Mouse (Mus musculus) hindbrain, embryonic 12.5 days (tissue): ENCODE results near the gene Plce1. TPM values are rescaled to one million over a fixed set of nuclear protein-coding genes. Genes with fewer than 3 reads are reported as not detected.

Experiments
- ATAC-seq: fragments of 200-750 bp; cut with Nextera tagmentation; 2 replicates; pipeline ENCODE4 v1.8.0; 2017; ENCODE audit warnings: moderate TSS enrichment; ENCODE audit not compliant: low FRiP score
- H3K27ac ChIP-seq: fragments of 300-500 bp; sonication (generic); 2 replicates; pipeline ENCODE4 v1.5.1; 2016; ENCODE audit warnings: mild to moderate bottlenecking
- H3K27me3 ChIP-seq: fragments of 300-500 bp; sonication (generic); 2 replicates; pipeline ENCODE4 v1.6.1; 2016; ENCODE audit warnings: mild to moderate bottlenecking
- H3K36me3 ChIP-seq: fragments of 300-500 bp; sonication (generic); 2 replicates; pipeline ENCODE4 v1.6.1; 2016; ENCODE audit warnings: mild to moderate bottlenecking
- H3K4me1 ChIP-seq: fragments of 300-500 bp; sonication (generic); 2 replicates; pipeline ENCODE4 v1.6.1; 2016
- H3K4me2 ChIP-seq: fragments of 300-500 bp; sonication (generic); replicated peaks from 2 replicates; pipeline ENCODE4 v1.6.1; 2016; ENCODE audit warnings: mild to moderate bottlenecking
- H3K4me3 ChIP-seq: fragments of 300-500 bp; sonication (generic); 2 replicates; pipeline ENCODE4 v1.5.1; 2016; ENCODE audit warnings: mild to moderate bottlenecking
- H3K9ac ChIP-seq: fragments of 300-500 bp; sonication (generic); 2 replicates; pipeline ENCODE4 v1.6.1; 2016; ENCODE audit warnings: mild to moderate bottlenecking, moderate library complexity
- H3K9me3 ChIP-seq: fragments of 300-500 bp; sonication (generic); replicated peaks from 2 replicates; pipeline ENCODE4 v1.6.1; 2016; ENCODE audit warnings: mild to moderate bottlenecking
- WGBS: fragments of 180-500 bp; shearing (Covaris S2); methylation state at CpG from one replicate; pipeline ENCODE4 v1.1.7; 2016; 5-methylcytosine and 5-hydroxymethylcytosine counted together
- polyA plus RNA-seq: library from polyadenylated mRNA; unstranded; fragments of >200 nt; fragmentation: Nextera tagmentation; extraction: Ambion mirVana; gene quantifications from 2 replicates; pipeline ENCODE4 v1.2.1, GENCODE M21; 2016

Plce1 gene
- polyA plus RNA-seq, 1 experiment from 2014 or later: 6.9 TPM

GRCm38 (mm10) chr19:38478286-38478685 is 2.6 kb upstream of the Plce1 start:
- Histone ChIP-seq H3K4me2 (no peak overlapping the region), H3K4me1 (peaks cover 33% of the 10 kb centered on the region), H3K4me3 (no peak overlapping the region), H3K9me3 (no peaks in the 10 kb centered on the region), H3K27ac (no peak overlapping the region), H3K36me3 (no peaks in the 10 kb centered on the region), H3K27me3 (peaks cover 13% of the 10 kb centered on the region; the same call in 1 of the 2 replicates), H3K9ac (no peak overlapping the region)
- no peak for ATAC-seq
- 26% methylated on average over 5 of the region's 5 CpGs for WGBS

- WGBS: 6% methylated on average over 7 of the region's 7 CpGs
- Histone ChIP-seq H3K4me1 (peaks cover 33% of the 10 kb centered on the region), H3K27me3 (peaks cover 17% of the 10 kb centered on the region; the same call in 1 of the 2 replicates), H3K27ac (peak overlapping the region; percentile 60), H3K36me3 (no peaks in the 10 kb centered on the region), H3K9me3 (no peaks in the 10 kb centered on the region), H3K9ac (no peak overlapping the region), H3K4me2 (0 out of 2 replicates have a peak overlapping the region, but pooled peaks have one; percentile 26), H3K4me3 (no peak overlapping the region)
- peak; percentile 67 for ATAC-seq
Measured at GRCm38 (mm10) chr19:38478948-38479347, 2.0 kb upstream of the Plce1 start.

GRCm38 (mm10) chr19:38479473-38479872 is 1.4 kb upstream of the Plce1 start:
- no peak overlapping the region for H3K4me3 ChIP-seq
- no peak overlapping the region for H3K9ac ChIP-seq
- 78% methylated on average over 5 of the region's 5 CpGs for WGBS
- no peaks in the 10 kb centered on the region for H3K36me3 ChIP-seq
- H3K4me2 ChIP-seq: no peak overlapping the region
- peak overlapping the region; percentile 60 for H3K27ac ChIP-seq
- peaks cover 33% of the 10 kb centered on the region for H3K4me1 ChIP-seq
- peaks cover 17% of the 10 kb centered on the region; the same call in 1 of the 2 replicates for H3K27me3 ChIP-seq
- no peaks in the 10 kb centered on the region for H3K9me3 ChIP-seq
- no peak for ATAC-seq

GRCm38 (mm10) chr19:38480156-38480720 is 671 bp upstream of the Plce1 start:
- Histone ChIP-seq H3K9ac (peak overlapping the region; percentile 76), H3K4me3 (peak overlapping the region; percentile 72), H3K36me3 (no peaks in the 10 kb centered on the region), H3K27me3 (peaks cover 17% of the 10 kb centered on the region; the same call in 1 of the 2 replicates), H3K4me2 (peak overlapping the region; percentile 95), H3K4me1 (peaks cover 33% of the 10 kb centered on the region), H3K27ac (no peak overlapping the region), H3K9me3 (no peaks in the 10 kb centered on the region)
- 10% methylated on average over 12 of the region's 12 CpGs for WGBS
- peak; percentile 8 for ATAC-seq

- Histone ChIP-seq H3K4me3 (peak overlapping the region; percentile 72), H3K27ac (no peak overlapping the region), H3K4me1 (peaks cover 45% of the 10 kb centered on the region), H3K9ac (no peak overlapping the region), H3K27me3 (peaks cover 17% of the 10 kb centered on the region; the same call in 1 of the 2 replicates), H3K36me3 (no peaks in the 10 kb centered on the region), H3K9me3 (no peaks in the 10 kb centered on the region), H3K4me2 (peak overlapping the region; percentile 95)
- no peak for ATAC-seq
- WGBS: 10% methylated on average over 8 of the region's 8 CpGs
Measured at GRCm38 (mm10) chr19:38481906-38482305, 997 bp downstream of the Plce1 start.

- ATAC-seq: no peak
- H3K27ac ChIP-seq: no peak overlapping the region
- H3K9ac ChIP-seq: 0 out of 2 replicates have a peak overlapping the region, but pooled peaks have one; percentile 43
- H3K4me2 ChIP-seq: peak overlapping the region; percentile 95
- 21% methylated on average over 19 of the region's 19 CpGs for WGBS
- peaks cover 52% of the 10 kb centered on the region for H3K4me1 ChIP-seq
- no peaks in the 10 kb centered on the region for H3K9me3 ChIP-seq
- peak overlapping the region; percentile 72 for H3K4me3 ChIP-seq
- peaks cover 17% of the 10 kb centered on the region; the same call in 1 of the 2 replicates for H3K27me3 ChIP-seq
- H3K36me3 ChIP-seq: no peaks in the 10 kb centered on the region
Measured at GRCm38 (mm10) chr19:38482406-38483181, 1.7 kb downstream of the Plce1 start.

- Histone ChIP-seq H3K4me2 (peak overlapping the region; percentile 25), H3K4me1 (peaks cover 45% of the 10 kb centered on the region)
- ATAC-seq: peak; percentile 42; the same call in 1 of the 2 replicates
Measured at GRCm38 (mm10) chr19:38485779-38486555, 5.1 kb downstream of the Plce1 start.

GRCm38 (mm10) chr19:38487501-38487900 is 6.6 kb downstream of the Plce1 start:
- Histone ChIP-seq H3K9ac (no peak overlapping the region), H3K9me3 (no peaks in the 10 kb centered on the region), H3K27me3 (0 out of 2 replicates have a peak, but pooled peaks cover 9% of the 10 kb centered on the region), H3K36me3 (no peaks in the 10 kb centered on the region), H3K27ac (peak overlapping the region; percentile 48), H3K4me2 (no peak overlapping the region), H3K4me3 (no peak overlapping the region), H3K4me1 (peaks cover 37% of the 10 kb centered on the region)
- ATAC-seq: peak; percentile 36; the same call in 1 of the 2 replicates
- 14% methylated on average over 4 of the region's 4 CpGs for WGBS

More at GRCm38 (mm10) chr19:38485779-38486555, 5.1 kb downstream of the Plce1 start:
- Histone ChIP-seq H3K4me3 (no peak overlapping the region), H3K9me3 (no peaks in the 10 kb centered on the region), H3K27me3 (peaks cover 9% of the 10 kb centered on the region; the same call in 1 of the 2 replicates), H3K9ac (no peak overlapping the region), H3K27ac (no peak overlapping the region), H3K36me3 (no peaks in the 10 kb centered on the region)
- 9% methylated on average over 11 of the region's 11 CpGs for WGBS

- Histone ChIP-seq H3K4me3 (no peak overlapping the region), H3K36me3 (no peaks in the 10 kb centered on the region), H3K27me3 (0 out of 2 replicates have a peak, but pooled peaks cover 3% of the 10 kb centered on the region), H3K9ac (no peak overlapping the region), H3K4me2 (no peak overlapping the region), H3K27ac (peak overlapping the region; percentile 44), H3K9me3 (no peaks in the 10 kb centered on the region), H3K4me1 (peaks cover 30% of the 10 kb centered on the region)
- ATAC-seq: peak; percentile 68
- 26% methylated on average over 9 of the region's 9 CpGs for WGBS
Measured at GRCm38 (mm10) chr19:38488103-38488912, 7.4 kb downstream of the Plce1 start.

- 71% methylated on average over 5 of the region's 5 CpGs for WGBS
- H3K27ac ChIP-seq: no peak overlapping the region
- ATAC-seq: no peak
- no peaks in the 10 kb centered on the region for H3K27me3 ChIP-seq
- no peaks in the 10 kb centered on the region for H3K4me1 ChIP-seq
- no peak overlapping the region for H3K9ac ChIP-seq
- no peak overlapping the region for H3K4me2 ChIP-seq
- H3K4me3 ChIP-seq: no peak overlapping the region
- H3K36me3 ChIP-seq: no peaks in the 10 kb centered on the region
- H3K9me3 ChIP-seq: no peaks in the 10 kb centered on the region
Measured at GRCm38 (mm10) chr19:38498233-38498632, 17.3 kb downstream of the Plce1 start.

- Histone ChIP-seq H3K36me3 (no peaks in the 10 kb centered on the region), H3K9ac (no peak overlapping the region), H3K4me1 (peaks cover 20% of the 10 kb centered on the region), H3K4me2 (no peak overlapping the region), H3K27me3 (no peaks in the 10 kb centered on the region), H3K27ac (no peak overlapping the region), H3K9me3 (no peaks in the 10 kb centered on the region), H3K4me3 (no peak overlapping the region)
- ATAC-seq: no peak
- 67% methylated on average over 3 of the region's 3 CpGs for WGBS
Measured at GRCm38 (mm10) chr19:38504597-38504996, 23.7 kb downstream of the Plce1 start.
